Comparison of ENCODE assay signal across 27 mouse cellular contexts in genomic region chr8:94094281-94094680, GRCm38 (mm10). TPM values are rescaled to one million over a fixed set of nuclear protein-coding genes. Genes with fewer than 3 reads are reported as not detected.
DNase-seq lines count a peak whose midpoint lies in the region; ATAC-seq and TF ChIP-seq lines count a peak whose summit lies in the region.
"Had no signal": no experiment of that assay in that cellular context is flagged by ENCODE, and none has a peak within 500 bp of the region (broad histone marks: within the 10 kb centered on the region; RNA-seq: fewer than 3 reads in every experiment).

No protein-coding gene starts in this region.

- TF ChIP-seq CTCF in intestine, postnatal 0 days (IDR thresholded peaks at IDR 0.05; ENCODE audit: low read depth): 0 out of 2 replicates have a peak, but pooled peaks have one; percentile 32
- TF ChIP-seq CTCF in lung, postnatal 0 days (IDR thresholded peaks at IDR 0.05): peak; percentile 37
- peak; percentile 36 to 56 (median 39) for TF ChIP-seq CTCF in MEL (IDR thresholded peaks at IDR 0.05 in 2 of 3, conservative IDR thresholded peaks at IDR 0.05 in 1 of 3; ENCODE audit: control insufficient read depth in 1 of 3, insufficient read depth in 1 of 3, low read depth in 2 of 3, low read length in 3 of 3, poor library complexity in 1 of 3, severe bottlenecking in 1 of 3)

- no peak overlapping the region for H3K4me2 ChIP-seq in intestine, postnatal 0 days (replicated peaks; ENCODE audit: low read depth)
- no peak overlapping the region for H3K4me2 ChIP-seq in intestine, embryonic 16.5 days (ENCODE audit: low read depth, low read length)
- H3K4me2 ChIP-seq in lung, postnatal 0 days (replicated peaks; ENCODE audit: low read depth, low read length): no peak overlapping the region
- H3K4me2 ChIP-seq: forebrain, embryonic 13.5 days; hindbrain, embryonic 12.5 days; lung, embryonic 15.5 days; midbrain, embryonic 12.5 days had no signal

- TF ChIP-seq EP300 in lung, postnatal 0 days (IDR thresholded peaks at IDR 0.05): no peak
- no peak for TF ChIP-seq EP300 in MEL (IDR thresholded peaks at IDR 0.05; ENCODE audit: low read depth in 1 of 2, low read length in 2 of 2)

- no peak for TF ChIP-seq POLR2A in MEL (IDR thresholded peaks at IDR 0.05; ENCODE audit: control insufficient read depth in 1 of 2, insufficient read depth in 1 of 2, low read depth in 1 of 2, low read length in 2 of 2, poor library complexity in 1 of 2)

- peak; percentile 32 for TF ChIP-seq RAD21 in MEL (IDR thresholded peaks at IDR 0.05; ENCODE audit: low read depth, low read length)

- no peaks in the 10 kb centered on the region; the same call in 1 of the 2 replicates for H3K79me2 ChIP-seq in MEL (ENCODE audit: control insufficient read depth, insufficient read depth, low read length, poor library complexity)

- H3K9ac ChIP-seq in intestine, postnatal 0 days (ENCODE audit: low read depth, low read length): no peak overlapping the region
- no peak overlapping the region for H3K9ac ChIP-seq in intestine, embryonic 16.5 days (ENCODE audit: low read depth, low read length)
- no peak overlapping the region for H3K9ac ChIP-seq in lung, postnatal 0 days (replicated peaks; ENCODE audit: low read depth)
- no peak overlapping the region for H3K9ac ChIP-seq in MEL (ENCODE audit: control insufficient read depth, low read depth, low read length, poor library complexity, severe bottlenecking)
- H3K9ac ChIP-seq: forebrain, embryonic 13.5 days; hindbrain, embryonic 12.5 days; lung, embryonic 15.5 days; midbrain, embryonic 12.5 days had no signal

- no peaks in the 10 kb centered on the region for H3K36me3 ChIP-seq in intestine, postnatal 0 days (ENCODE audit: control insufficient read depth, insufficient read depth)
- H3K36me3 ChIP-seq in intestine, embryonic 16.5 days (ENCODE audit: control insufficient read depth, insufficient read depth, low read length): no peaks in the 10 kb centered on the region
- H3K36me3 ChIP-seq in lung, postnatal 0 days (ENCODE audit: insufficient read depth, low read length): no peaks in the 10 kb centered on the region
- peaks cover 0 to 11% of the 10 kb centered on the region in 2 experiments; a peak in 2 of 4 replicates for H3K36me3 ChIP-seq in MEL (ENCODE audit: control insufficient read depth in 1 of 2, insufficient read depth in 2 of 2, low read length in 2 of 2)
- H3K36me3 ChIP-seq: heart, embryonic 10.5 days; lung, embryonic 15.5 days had no signal

- DNase-seq in lung, postnatal 0 days (ENCODE audit: low spot score): no peak
- DNase-seq in lung, postnatal 25 days (ENCODE audit: low spot score): no peak
- peak; percentile 46 for DNase-seq in MEL (ENCODE audit: low read depth, low spot score)
- DNase-seq in embryo, embryonic 9.5 days (ENCODE audit: extremely low spot score): no peak
- no peak for DNase-seq in c-Kit-positive CD71-positive TER-119-positive erythroid progenitor cells, embryonic 14.5 days (ENCODE audit: low spot score)
- DNase-seq: cerebellum, adult 9-10 months; gastrocnemius, postnatal 14 days; heart, postnatal 10 days; left cerebral cortex, postnatal 4 days; thymus, postnatal 25 days had no signal

- no peak overlapping the region for H3K4me3 ChIP-seq in intestine, postnatal 0 days (ENCODE audit: low read depth, low read length)
- H3K4me3 ChIP-seq in intestine, embryonic 16.5 days (ENCODE audit: low read length): no peak overlapping the region
- no peak overlapping the region for H3K4me3 ChIP-seq in lung, postnatal 0 days (ENCODE audit: low read depth, low read length)
- no peak overlapping the region for H3K4me3 ChIP-seq in MEL (ENCODE audit: control insufficient read depth in 1 of 2, insufficient read depth in 1 of 2, low read depth in 2 of 2, low read length in 2 of 2)
- H3K4me3 ChIP-seq: forebrain, embryonic 13.5 days; heart, embryonic 10.5 days; hindbrain, embryonic 12.5 days; lung, embryonic 15.5 days; midbrain, embryonic 12.5 days had no signal

- no peak overlapping the region for H3K27ac ChIP-seq in intestine, postnatal 0 days (ENCODE audit: low read depth, low read length)
- no peak overlapping the region for H3K27ac ChIP-seq in intestine, embryonic 16.5 days (ENCODE audit: low read length)
- no peak overlapping the region for H3K27ac ChIP-seq in lung, postnatal 0 days (ENCODE audit: low read length)
- H3K27ac ChIP-seq in MEL (ENCODE audit: control insufficient read depth, low read depth, low read length): no peak overlapping the region
- H3K27ac ChIP-seq: forebrain, embryonic 13.5 days; heart, embryonic 10.5 days; hindbrain, embryonic 12.5 days; lung, embryonic 15.5 days; midbrain, embryonic 12.5 days had no signal

- no peaks in the 10 kb centered on the region for H3K27me3 ChIP-seq in intestine, postnatal 0 days (replicated peaks; ENCODE audit: control insufficient read depth, insufficient read depth, low read length)
- no peaks in the 10 kb centered on the region for H3K27me3 ChIP-seq in intestine, embryonic 16.5 days (replicated peaks; ENCODE audit: control insufficient read depth, insufficient read depth, low read length)
- no peaks in the 10 kb centered on the region for H3K27me3 ChIP-seq in lung, postnatal 0 days (replicated peaks; ENCODE audit: insufficient read depth, low read length)
- H3K27me3 ChIP-seq in MEL (ENCODE audit: control insufficient read depth in 1 of 2, insufficient read depth in 2 of 2, low read length in 2 of 2): no peaks in the 10 kb centered on the region
- H3K27me3 ChIP-seq: forebrain, embryonic 13.5 days; hindbrain, embryonic 12.5 days; lung, embryonic 15.5 days; midbrain, embryonic 12.5 days had no signal

- H3K4me1 ChIP-seq in intestine, postnatal 0 days (replicated peaks; ENCODE audit: control insufficient read depth, insufficient read depth, low read length): no peaks in the 10 kb centered on the region
- H3K4me1 ChIP-seq in intestine, embryonic 16.5 days (ENCODE audit: control insufficient read depth, insufficient read depth, low read length): 0 out of 2 replicates have a peak, but pooled peaks cover 4% of the 10 kb centered on the region
- no peaks in the 10 kb centered on the region; the same call in 1 of the 2 replicates for H3K4me1 ChIP-seq in lung, postnatal 0 days (ENCODE audit: insufficient read depth, low read depth, low read length)
- peaks cover 0 to 4% of the 10 kb centered on the region in 2 experiments; a peak in 2 of 4 replicates for H3K4me1 ChIP-seq in MEL (ENCODE audit: control insufficient read depth in 1 of 2, insufficient read depth in 2 of 2, low read length in 2 of 2)

- WGBS in intestine, postnatal 0 days: 85% methylated on average over 6 of the region's 6 CpGs
- WGBS in intestine, embryonic 16.5 days: 83% methylated on average over 6 of the region's 6 CpGs
- 77% methylated on average over 6 of the region's 6 CpGs for WGBS in lung, postnatal 0 days

- ATAC-seq in intestine, postnatal 0 days: no peak
- ATAC-seq in intestine, embryonic 16.5 days: no peak
- no peak for ATAC-seq in lung, postnatal 0 days
- ATAC-seq: forebrain, embryonic 13.5 days had no signal

- H3K9me3 ChIP-seq in intestine, postnatal 0 days (ENCODE audit: control insufficient read depth): no peaks in the 10 kb centered on the region
- no peaks in the 10 kb centered on the region for H3K9me3 ChIP-seq in intestine, embryonic 16.5 days (ENCODE audit: control insufficient read depth, low read length)
- no peaks in the 10 kb centered on the region for H3K9me3 ChIP-seq in lung, postnatal 0 days (ENCODE audit: low read length)
- no peaks in the 10 kb centered on the region for H3K9me3 ChIP-seq in MEL (replicated peaks; ENCODE audit: insufficient read depth, low read length)
- H3K9me3 ChIP-seq: forebrain, embryonic 13.5 days; heart, embryonic 10.5 days; hindbrain, embryonic 12.5 days; lung, embryonic 15.5 days; midbrain, embryonic 12.5 days had no signal

RNA-seq across cellular contexts. Expression of gene Bbs2, which starts 4.4 kb away (rescaled TPM):
- 3.6 and 4.6 TPM in 2 replicates for polyA plus RNA-seq in intestine, postnatal 0 days (2015; fragmentation: Nextera tagmentation; extraction: Ambion mirVana)
- 6.8 and 8.2 TPM in 2 replicates for polyA plus RNA-seq in intestine, embryonic 16.5 days (2015; fragmentation: Nextera tagmentation; extraction: Ambion mirVana)
- 7.3 and 9.5 TPM in 2 replicates for polyA plus RNA-seq in lung, postnatal 0 days (2015; fragmentation: Nextera tagmentation; extraction: Ambion mirVana)
- total RNA-seq in MEL (2012; rRNA removed): 3.4 and 4.3 TPM in 2 replicates
- polyA plus RNA-seq in MEL (2012; ENCODE audit: insufficient read depth in 1 of 2, insufficient read length in 2 of 2, low read depth in 1 of 2, low replicate concordance in 2 of 2, missing spikeins in 1 of 2): 1 to 10 TPM in 1 of 2 experiments, not detected in 1; 6.8 TPM

RNA-seq across cellular contexts. Expression of gene Mt4, which starts 42.7 kb away (rescaled TPM):
- 0.69 and 2.6 TPM in 2 replicates for polyA plus RNA-seq in intestine, postnatal 0 days (2015; fragmentation: Nextera tagmentation; extraction: Ambion mirVana)
- 5.5 and 6.3 TPM in 2 replicates for polyA plus RNA-seq in intestine, embryonic 16.5 days (2015; fragmentation: Nextera tagmentation; extraction: Ambion mirVana)
- not detected in 2 replicates for polyA plus RNA-seq in lung, postnatal 0 days (2015; fragmentation: Nextera tagmentation; extraction: Ambion mirVana)
- total RNA-seq in MEL (2012; rRNA removed): not detected in 2 replicates
- not detected for polyA plus RNA-seq in MEL (2012; ENCODE audit: insufficient read depth in 1 of 2, insufficient read length in 2 of 2, low read depth in 1 of 2, low replicate concordance in 2 of 2, missing spikeins in 1 of 2)
- total RNA-seq: adrenal gland, postnatal 4 days; common myeloid progenitor, adult 5-6 weeks; gastrocnemius, postnatal 14 days; heart, postnatal 10 days; layer of hippocampus, postnatal 25 days; left cerebral cortex, postnatal 4 days; liver, adult 2 months; megakaryocyte progenitor cell, adult 5-6 weeks had no signal
- polyA plus RNA-seq: embryonic facial prominence, embryonic 11.5 days; forebrain, embryonic 13.5 days; heart, embryonic 10.5 days; hindbrain, embryonic 12.5 days; kidney, embryonic 16.5 days; liver, adult 2 months; lung, embryonic 15.5 days; midbrain, embryonic 12.5 days; neural tube, embryonic 14.5 days; small intestine, adult 2 months; testis, adult 2 months had no signal

RNA-seq across cellular contexts. Expression of gene Ogfod1, which starts 57.3 kb away (rescaled TPM):
- 5.2 and 5.5 TPM in 2 replicates for polyA plus RNA-seq in intestine, postnatal 0 days (2015; fragmentation: Nextera tagmentation; extraction: Ambion mirVana)
- 12.5 and 13.1 TPM in 2 replicates for polyA plus RNA-seq in intestine, embryonic 16.5 days (2015; fragmentation: Nextera tagmentation; extraction: Ambion mirVana)
- 6.1 and 7.0 TPM in 2 replicates for polyA plus RNA-seq in lung, postnatal 0 days (2015; fragmentation: Nextera tagmentation; extraction: Ambion mirVana)
- total RNA-seq in MEL (2012; rRNA removed): 16.0 and 16.3 TPM in 2 replicates
- polyA plus RNA-seq in MEL (2012; ENCODE audit: insufficient read depth in 1 of 2, insufficient read length in 2 of 2, low read depth in 1 of 2, low replicate concordance in 2 of 2, missing spikeins in 1 of 2): 10 to 100 TPM in 1 of 2 experiments, not detected in 1; 30.0 TPM

RNA-seq across cellular contexts. Expression of gene Nudt21, which starts 57.5 kb away (rescaled TPM):
- polyA plus RNA-seq in intestine, postnatal 0 days (2015; fragmentation: Nextera tagmentation; extraction: Ambion mirVana): 58.3 and 60.3 TPM in 2 replicates
- polyA plus RNA-seq in intestine, embryonic 16.5 days (2015; fragmentation: Nextera tagmentation; extraction: Ambion mirVana): 87.8 and 95.9 TPM in 2 replicates
- 53.9 and 55.0 TPM in 2 replicates for polyA plus RNA-seq in lung, postnatal 0 days (2015; fragmentation: Nextera tagmentation; extraction: Ambion mirVana)
- total RNA-seq in MEL (2012; rRNA removed): 157 and 162 TPM in 2 replicates
- polyA plus RNA-seq in MEL (2012; ENCODE audit: insufficient read depth in 1 of 2, insufficient read length in 2 of 2, low read depth in 1 of 2, low replicate concordance in 2 of 2, missing spikeins in 1 of 2): 100 to 1,000 TPM in 1 of 2 experiments, not detected in 1; 118 TPM

RNA-seq across cellular contexts. Expression of gene Mt3, which starts 58.1 kb away (rescaled TPM):
- polyA plus RNA-seq in intestine, postnatal 0 days (2015; fragmentation: Nextera tagmentation; extraction: Ambion mirVana): 4.4 and 4.7 TPM in 2 replicates
- 5.4 and 5.5 TPM in 2 replicates for polyA plus RNA-seq in intestine, embryonic 16.5 days (2015; fragmentation: Nextera tagmentation; extraction: Ambion mirVana)
- 2.6 TPM in 2 replicates for polyA plus RNA-seq in lung, postnatal 0 days (2015; fragmentation: Nextera tagmentation; extraction: Ambion mirVana)
- total RNA-seq in MEL (2012; rRNA removed): not detected in 2 replicates
- polyA plus RNA-seq in MEL (2012; ENCODE audit: insufficient read depth in 1 of 2, insufficient read length in 2 of 2, low read depth in 1 of 2, low replicate concordance in 2 of 2, missing spikeins in 1 of 2): not detected
- total RNA-seq: common myeloid progenitor, adult 5-6 weeks; liver, adult 2 months; megakaryocyte progenitor cell, adult 5-6 weeks had no signal
- polyA plus RNA-seq: liver, adult 2 months had no signal
